Mouse (Mus musculus): Measurements from ENCODE around the gene Pla2g12b.

The Pla2g12b gene

GRCm38 (mm10) chr10:59413711-59414110 lies 10.3 kb downstream of the Pla2g12b start:
- no peak for DNase-seq (ENCODE audit: low spot score in 2 of 2)

GRCm38 (mm10) chr10:59416623-59417022 lies 13.2 kb downstream of the Pla2g12b start:
- no peak for DNase-seq (ENCODE audit: low spot score in 2 of 2)

- DNase-seq (ENCODE audit: low spot score in 2 of 2): no peak
These were observed 16.1 kb downstream of the Pla2g12b start for GRCm38 (mm10) chr10:59419516-59419915.

- no peak for DNase-seq (ENCODE audit: low spot score in 2 of 2)
These were observed 21.0 kb downstream of the Pla2g12b start for GRCm38 (mm10) chr10:59424453-59424852.

- DNase-seq (ENCODE audit: low spot score in 2 of 2): no peak
These were observed 21.9 kb downstream of the Pla2g12b start for GRCm38 (mm10) chr10:59425369-59425768.

GRCm38 (mm10) chr10:59426371-59426770 lies 22.9 kb downstream of the Pla2g12b start:
- DNase-seq (ENCODE audit: low spot score in 2 of 2): no peak

GRCm38 (mm10) chr10:59429448-59430135 lies 26.1 kb downstream of the Pla2g12b start:
- DNase-seq (ENCODE audit: low spot score in 2 of 2): no peak

GRCm38 (mm10) chr10:59430701-59431218 lies 27.3 kb downstream of the Pla2g12b start:
- DNase-seq (ENCODE audit: low spot score in 2 of 2): no peak

GRCm38 (mm10) chr10:59435746-59436145 lies 32.3 kb downstream of the Pla2g12b start:
- no peak for DNase-seq (ENCODE audit: low spot score in 2 of 2)

- no peak for DNase-seq (ENCODE audit: low spot score in 2 of 2)
These were observed 35.2 kb downstream of the Pla2g12b start for GRCm38 (mm10) chr10:59438651-59439050.

- no peak for DNase-seq (ENCODE audit: low spot score in 2 of 2)
These were observed 36.1 kb downstream of the Pla2g12b start for GRCm38 (mm10) chr10:59439508-59439931.

- no peak for DNase-seq (ENCODE audit: low spot score in 2 of 2)
These were observed 36.7 kb downstream of the Pla2g12b start for GRCm38 (mm10) chr10:59440177-59440576.

- no peak for DNase-seq (ENCODE audit: low spot score in 2 of 2)
These were observed 38.3 kb downstream of the Pla2g12b start, which contains the start of gene Oit3 for GRCm38 (mm10) chr10:59441735-59442134. TSS of gene Oit3 (minus strand) at chr10:59441778.

GRCm38 (mm10) chr10:59443212-59443611 lies 39.8 kb downstream of the Pla2g12b start:
- DNase-seq (ENCODE audit: low spot score in 2 of 2): no peak

- no peak for DNase-seq (ENCODE audit: low spot score in 2 of 2)
These were observed 40.6 kb downstream of the Pla2g12b start for GRCm38 (mm10) chr10:59444106-59444505.

GRCm38 (mm10) chr10:59444635-59445034 lies 41.2 kb downstream of the Pla2g12b start:
- DNase-seq (ENCODE audit: low spot score in 2 of 2): no peak

GRCm38 (mm10) chr10:59446911-59447437 lies 43.5 kb downstream of the Pla2g12b start:
- DNase-seq (ENCODE audit: low spot score in 2 of 2): no peak

- no peak for DNase-seq (ENCODE audit: low spot score in 2 of 2)
These were observed 44.1 kb downstream of the Pla2g12b start for GRCm38 (mm10) chr10:59447546-59447945.

- no peak for DNase-seq (ENCODE audit: low spot score in 2 of 2)
These were observed 48.4 kb downstream of the Pla2g12b start for GRCm38 (mm10) chr10:59451839-59452238.

GRCm38 (mm10) chr10:59454631-59455030 lies 51.2 kb downstream of the Pla2g12b start:
- no peak for DNase-seq (ENCODE audit: low spot score in 2 of 2)

- DNase-seq (ENCODE audit: low spot score in 2 of 2): no peak
These were observed 56.3 kb downstream of the Pla2g12b start for GRCm38 (mm10) chr10:59459767-59460166.

- no peak for DNase-seq (ENCODE audit: low spot score in 2 of 2)
These were observed 58.8 kb downstream of the Pla2g12b start for GRCm38 (mm10) chr10:59462307-59462706.

- no peak for DNase-seq (ENCODE audit: low spot score in 2 of 2)
These were observed 62.1 kb downstream of the Pla2g12b start for GRCm38 (mm10) chr10:59465546-59465945.

Data from spleen, postnatal 14 days (tissue).